Mouse (Mus musculus): ENCODE measurements at regions not wholly inside any gene's neighbourhood (a gene's known extent, or its start where the extent isn't known, plus 50 kb on each side); places are given as distances from the start of the nearest gene placed in this dataset.
A peak's percentile ranks its signal among the peaks of the same experiment; 100 is the strongest.

DNA sequence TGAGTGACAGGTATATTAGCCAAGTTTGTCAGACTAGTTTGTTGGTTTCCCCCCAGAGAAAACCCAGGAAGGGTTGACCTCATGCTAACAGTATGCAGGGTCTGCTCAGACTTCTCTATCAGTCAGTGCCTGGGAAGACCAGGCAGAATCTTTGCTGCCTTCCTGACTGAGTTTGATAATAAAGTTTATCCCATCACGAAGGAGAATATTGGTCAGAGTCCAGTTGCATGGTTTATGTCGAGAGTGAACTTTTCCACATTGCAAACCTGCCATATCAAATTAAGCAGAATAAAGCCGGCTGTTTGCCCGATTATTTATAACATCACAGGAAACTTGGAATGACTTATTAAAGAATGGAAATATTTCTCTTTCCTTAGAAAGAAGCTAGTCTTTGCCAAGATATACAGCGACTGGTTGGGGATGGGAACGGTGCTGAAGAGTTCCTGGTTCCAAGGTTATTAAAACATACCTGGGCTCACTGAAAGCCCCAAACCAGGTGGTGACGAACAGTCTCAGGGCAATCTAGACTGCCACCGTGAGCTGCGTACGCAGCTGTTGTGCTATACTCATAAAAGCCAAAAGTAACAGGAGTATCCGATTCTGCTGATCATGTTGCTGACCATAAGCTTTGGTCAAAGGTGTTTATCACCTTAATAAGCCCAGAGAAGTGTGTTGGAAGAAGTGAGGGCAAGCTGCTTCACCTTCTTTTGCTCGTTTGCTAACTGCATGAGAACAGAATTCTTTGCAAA lies 1536.7 kb upstream of the Flrt2 start:
- ATAC-seq (ENCODE audit: low TSS enrichment) = no peak

DNA sequence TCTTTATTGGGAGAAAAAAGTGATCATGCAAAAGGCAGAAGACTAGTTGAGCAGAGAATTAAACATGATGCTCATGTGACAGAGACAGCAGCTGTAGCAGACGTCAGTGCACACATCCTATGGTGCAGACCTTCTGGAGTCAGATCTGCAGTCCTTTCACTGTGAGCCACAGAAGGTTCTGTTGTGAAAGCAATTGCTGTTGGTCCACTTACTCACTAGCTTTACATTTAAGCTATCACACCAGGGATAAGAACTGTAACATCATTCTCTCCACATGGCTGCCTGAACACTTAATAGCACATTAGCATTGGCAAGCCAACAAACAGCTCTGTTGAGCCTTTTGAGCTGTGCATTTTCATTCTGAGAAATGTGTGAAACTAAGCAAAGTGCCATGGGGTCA lies 1509.7 kb upstream of the Flrt2 start:
- no peak for ATAC-seq (ENCODE audit: low TSS enrichment)

DNA sequence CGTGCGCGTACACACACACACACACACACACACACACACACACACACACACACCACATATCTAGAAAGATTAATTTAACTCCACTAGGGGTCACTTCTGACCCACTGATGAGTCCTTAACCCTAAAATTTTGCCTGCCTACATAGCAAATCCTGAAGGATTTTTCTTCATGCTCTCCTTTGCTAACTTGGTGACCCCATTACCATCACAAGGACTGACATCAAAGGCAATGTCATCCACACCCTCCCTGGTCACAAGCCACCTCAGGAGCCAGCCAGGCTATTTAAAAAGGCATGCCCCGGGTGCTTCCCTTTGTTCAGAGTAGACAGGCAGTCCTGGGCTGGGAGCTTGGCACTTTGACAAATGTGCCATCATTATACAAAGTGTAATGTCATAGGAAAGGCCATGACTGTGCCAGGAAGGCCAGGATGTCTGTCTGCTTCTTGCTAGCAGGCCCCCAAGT lies 1501.4 kb upstream of the Flrt2 start:
- no peak for ATAC-seq (ENCODE audit: low TSS enrichment)

DNA sequence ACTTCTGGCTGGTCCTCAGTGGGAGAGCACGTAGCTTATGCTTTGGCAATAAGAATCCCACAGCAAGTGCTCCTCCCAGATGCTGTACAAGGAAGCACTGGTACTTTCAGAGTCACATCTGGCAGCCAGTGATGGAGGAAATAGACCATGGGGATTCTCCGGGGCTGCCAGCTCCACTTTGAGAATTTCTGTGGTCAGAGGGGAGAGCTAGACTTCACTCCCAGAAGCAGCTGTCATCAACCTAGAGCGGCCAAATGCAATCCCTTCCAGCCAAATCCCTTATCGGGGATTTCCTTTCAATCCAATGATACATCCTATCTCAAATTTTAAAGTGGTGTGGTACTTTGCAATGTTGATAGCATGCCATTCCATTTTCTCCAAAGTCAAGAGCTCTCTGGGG lies 1474.1 kb upstream of the Flrt2 start:
- no peak for ATAC-seq (ENCODE audit: low TSS enrichment)

DNA sequence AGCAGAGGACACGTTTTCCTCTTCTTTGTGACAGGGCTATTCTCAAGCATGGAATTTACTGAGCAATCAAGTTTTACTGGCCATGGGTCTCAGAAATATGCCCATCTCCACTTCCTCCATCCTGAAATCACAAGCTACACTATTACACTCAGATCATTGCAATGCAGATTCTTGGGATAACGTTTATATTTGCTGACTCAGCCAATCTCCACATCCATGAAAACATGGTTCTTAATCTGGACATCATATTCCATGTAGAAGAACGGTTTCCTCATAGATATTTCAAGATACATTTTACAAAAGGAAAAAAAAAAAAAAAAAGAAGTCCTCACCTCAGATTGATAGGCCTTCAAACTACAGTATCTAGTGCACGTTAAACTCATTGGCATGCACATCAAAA lies 1462.1 kb upstream of the Flrt2 start:
- ATAC-seq (ENCODE audit: low TSS enrichment) = no peak

DNA sequence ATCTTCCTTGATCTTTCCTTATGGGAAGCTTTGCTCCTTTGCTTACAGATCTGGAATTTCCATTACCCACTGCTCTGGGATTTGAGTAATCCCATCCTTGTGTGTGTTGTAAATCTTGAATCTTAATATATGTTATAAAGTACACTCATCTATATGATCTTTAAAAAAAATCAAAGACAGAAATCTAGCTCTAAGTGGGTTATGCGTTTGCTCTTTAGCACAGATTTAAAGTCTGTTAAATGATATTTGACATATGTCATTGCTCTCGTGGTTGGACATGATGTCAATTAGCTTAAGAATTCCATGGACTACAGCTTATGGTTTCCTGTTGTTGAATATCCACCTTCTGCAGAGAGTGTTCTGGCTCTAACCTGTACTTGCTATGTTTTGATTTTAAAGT lies 1446.7 kb upstream of the Flrt2 start:
- no peak for ATAC-seq (ENCODE audit: low TSS enrichment)

DNA sequence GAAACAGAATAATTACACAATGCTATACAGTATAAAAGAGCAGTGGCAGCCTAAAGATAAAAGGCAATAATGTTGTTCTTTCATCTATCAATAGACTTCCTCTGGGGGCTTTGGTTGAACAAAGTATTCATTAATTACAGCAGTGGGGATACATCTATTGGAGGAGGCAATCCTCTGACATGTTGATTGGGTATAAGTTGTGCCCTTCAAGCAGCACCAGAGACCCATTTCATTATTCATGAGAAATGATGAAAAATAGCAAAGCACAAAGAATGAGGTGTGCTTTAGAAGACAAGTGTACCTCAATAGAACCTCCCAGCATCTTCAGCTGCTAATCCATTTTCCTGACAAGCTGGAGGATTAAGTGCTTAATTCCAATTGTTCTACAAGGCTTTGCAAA lies 1444.7 kb upstream of the Flrt2 start:
- ATAC-seq (ENCODE audit: low TSS enrichment) = no peak

DNA sequence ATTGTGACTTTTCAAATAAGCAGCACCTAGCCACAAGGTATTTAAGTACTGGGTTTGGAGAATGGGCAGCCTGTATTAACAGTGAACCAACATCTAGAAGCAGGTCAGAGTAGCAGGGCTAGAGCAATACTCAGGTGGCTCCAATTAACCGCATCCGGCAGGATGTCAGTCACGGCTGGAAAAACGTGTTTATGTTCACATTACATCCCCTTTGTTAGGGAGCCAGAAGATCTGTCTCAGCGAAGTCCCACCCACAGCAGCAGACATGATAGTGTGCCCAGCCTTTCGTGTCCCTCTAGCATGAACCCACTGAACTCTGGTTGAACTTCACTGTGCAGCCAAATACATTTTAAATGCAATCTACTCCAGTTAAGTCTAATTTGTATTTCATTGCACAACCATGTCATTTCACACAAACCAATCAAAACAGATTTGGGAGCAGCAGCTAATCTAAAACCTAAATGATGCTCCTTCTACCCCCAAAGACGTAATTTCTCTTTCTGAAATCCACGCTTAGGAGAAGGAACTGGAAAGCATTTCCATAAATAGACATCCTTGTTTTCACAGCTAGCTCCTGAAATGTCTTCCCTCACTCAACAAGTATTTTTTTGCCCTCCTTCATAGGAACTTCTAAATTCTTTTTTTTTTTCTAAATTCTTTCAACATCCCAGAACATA lies 1438.9 kb upstream of the Flrt2 start:
- ATAC-seq (ENCODE audit: low TSS enrichment) = no peak

DNA sequence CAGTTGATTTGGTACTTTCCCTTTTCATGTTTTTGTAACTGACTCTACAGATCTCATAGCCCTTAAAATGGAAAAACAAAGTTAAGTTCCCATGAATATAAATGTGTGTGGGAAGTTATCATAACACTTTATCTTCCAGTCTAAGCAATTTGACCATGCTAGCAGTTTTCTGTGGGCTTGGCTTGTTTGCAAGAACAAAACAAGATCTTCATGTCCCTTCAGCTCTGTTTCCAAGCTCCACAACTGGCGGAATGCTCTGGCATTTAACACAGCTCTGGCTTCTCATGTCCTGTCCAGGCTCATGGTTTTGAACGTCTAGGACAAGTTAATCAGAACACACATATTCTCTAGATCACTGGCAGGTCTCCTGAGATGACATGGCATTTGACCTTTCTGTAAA lies 1411.1 kb upstream of the Flrt2 start:
- peak; percentile 41 for ATAC-seq (ENCODE audit: low TSS enrichment)

DNA sequence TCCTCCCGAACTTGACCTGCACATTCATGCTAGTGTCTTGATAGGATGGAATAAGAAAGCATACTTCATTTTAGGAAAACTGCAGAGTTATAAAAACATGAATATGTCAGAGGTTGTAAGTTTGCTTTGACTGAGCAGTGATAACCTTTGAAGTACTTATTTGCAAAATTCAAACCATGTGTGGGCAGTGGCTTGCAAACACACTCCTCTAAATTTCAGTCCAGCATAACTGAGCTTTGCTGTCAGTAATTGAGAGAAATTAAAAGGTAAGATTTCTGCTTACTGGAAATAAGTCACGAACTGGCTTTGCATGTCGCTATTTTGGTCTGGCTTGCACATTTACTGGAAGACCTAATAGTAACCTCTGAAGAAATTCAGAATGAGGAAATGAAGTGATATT lies 1409.1 kb upstream of the Flrt2 start:
- ATAC-seq (ENCODE audit: low TSS enrichment) = no peak

DNA sequence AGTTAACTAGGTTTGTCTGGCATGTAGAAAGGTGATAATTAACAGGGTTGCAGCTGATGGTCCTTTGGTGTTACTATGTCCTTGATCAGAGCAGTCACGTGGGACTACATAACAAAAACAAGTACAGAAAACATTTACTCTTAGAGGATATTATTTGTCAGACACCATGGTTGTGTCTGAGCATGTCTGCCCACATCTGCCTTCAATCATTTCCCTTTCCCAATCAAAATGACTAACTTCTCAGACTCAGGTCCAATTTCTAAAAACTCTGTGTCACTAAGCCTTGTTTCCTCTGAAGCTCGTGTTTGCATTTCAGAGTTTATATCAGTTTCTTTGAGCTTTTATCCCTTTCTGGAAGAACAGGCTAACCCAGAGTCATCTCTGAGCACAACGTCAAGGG lies 1408.5 kb upstream of the Flrt2 start:
- no peak for ATAC-seq (ENCODE audit: low TSS enrichment)

DNA sequence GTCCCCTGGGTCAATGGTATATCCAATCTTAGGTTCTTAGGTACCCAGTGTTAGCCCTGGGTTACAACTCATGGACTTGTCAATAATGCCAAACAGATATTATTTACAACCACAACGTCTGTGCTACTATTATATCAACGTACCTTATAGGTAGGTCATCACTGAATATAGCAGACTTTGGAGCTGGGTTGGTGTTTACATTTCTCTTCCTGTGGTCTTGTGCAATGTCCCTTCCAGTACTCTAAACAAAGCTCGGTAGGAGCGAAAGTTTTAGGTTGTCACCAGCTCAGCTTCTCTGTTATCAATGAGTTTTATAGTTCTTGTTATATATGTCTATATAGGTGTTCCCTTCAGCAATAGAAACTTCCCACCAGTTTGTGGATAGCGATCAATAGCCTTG lies 1394.2 kb upstream of the Flrt2 start:
- no peak for ATAC-seq (ENCODE audit: low TSS enrichment)

DNA sequence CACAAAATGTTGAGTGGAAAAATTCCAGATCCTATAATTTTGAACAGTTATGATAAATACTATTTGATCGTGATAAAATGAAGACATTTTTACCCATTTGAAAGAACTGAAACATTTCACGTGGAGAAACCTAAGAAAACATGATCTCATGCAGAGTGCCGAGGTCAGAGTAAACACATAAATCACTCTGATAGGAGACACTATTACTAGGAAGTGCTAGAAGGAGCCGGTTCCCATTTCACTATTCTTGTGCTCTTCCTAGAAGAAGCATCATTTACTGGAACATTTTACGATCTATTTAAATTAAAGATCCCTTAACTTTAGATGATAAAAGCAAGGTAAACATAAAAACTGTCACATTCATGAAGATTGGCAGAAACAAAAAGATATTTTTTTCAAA lies 1359.7 kb upstream of the Flrt2 start:
- no peak for ATAC-seq (ENCODE audit: low TSS enrichment)

DNA sequence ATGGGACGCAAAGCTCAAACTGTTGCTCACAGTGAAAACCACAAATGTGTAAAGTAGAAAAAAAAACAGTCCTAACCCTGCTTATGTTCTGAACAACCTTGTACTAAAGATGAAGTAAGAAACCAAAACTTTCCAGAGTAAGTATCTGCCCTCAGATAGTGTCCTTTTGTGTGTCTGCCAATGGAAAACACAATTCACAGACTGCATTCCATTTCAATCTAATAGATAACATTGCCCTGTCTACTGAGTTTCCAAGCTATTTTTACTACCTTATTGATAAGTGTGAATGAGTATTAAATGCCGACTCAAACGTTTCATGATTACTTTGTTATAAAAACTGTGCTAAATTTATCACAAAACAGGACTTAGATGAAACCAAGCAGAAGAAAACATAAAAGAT lies 1357.4 kb upstream of the Flrt2 start:
- ATAC-seq (ENCODE audit: low TSS enrichment) = no peak

DNA sequence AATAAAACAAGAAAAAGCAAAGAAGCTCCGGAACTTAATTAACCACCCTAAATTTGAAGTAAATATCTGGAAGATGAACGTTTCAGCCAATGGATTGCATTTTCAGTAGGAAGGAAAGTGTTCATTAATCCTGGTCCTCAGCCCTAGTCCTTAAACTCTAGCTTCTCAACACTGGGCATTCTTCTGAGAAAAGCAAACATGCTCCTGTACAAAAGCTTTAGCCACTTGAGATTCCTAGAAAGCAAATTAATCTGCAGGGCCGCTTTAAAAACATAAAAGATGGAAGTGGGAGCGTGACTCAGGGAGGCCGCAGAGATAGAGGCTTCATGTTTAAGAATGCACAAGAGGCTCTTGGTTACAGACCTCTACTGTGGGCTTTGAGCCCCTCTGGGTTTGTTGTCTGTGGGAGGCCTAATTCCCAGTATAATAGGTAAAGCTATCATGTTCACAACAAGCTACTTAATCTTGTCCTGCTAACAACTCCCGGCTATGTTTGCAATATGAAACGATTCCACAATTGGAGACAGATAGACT lies 1342.3 kb upstream of the Flrt2 start:
- ATAC-seq (ENCODE audit: low TSS enrichment) = no peak

DNA sequence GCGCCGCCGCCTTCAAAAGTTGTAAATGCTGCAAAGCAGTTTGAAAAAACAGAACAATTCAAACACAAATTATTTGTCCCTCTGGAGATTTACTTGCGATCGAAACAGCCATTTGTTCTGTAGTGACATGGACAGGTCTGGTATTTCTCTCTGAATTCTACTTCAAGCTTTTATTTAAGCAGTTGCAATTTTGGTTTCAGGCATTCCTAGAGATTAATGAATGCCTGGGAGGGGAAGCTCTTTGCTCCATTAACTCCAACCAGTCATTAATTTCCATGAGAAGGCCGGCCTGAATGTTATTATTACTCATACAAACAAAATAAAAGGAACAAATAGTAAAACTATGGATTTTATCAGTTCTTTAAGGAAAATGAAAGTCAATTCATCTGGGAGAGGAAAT lies 1327.8 kb upstream of the Flrt2 start:
- ATAC-seq (ENCODE audit: low TSS enrichment) = no peak

DNA sequence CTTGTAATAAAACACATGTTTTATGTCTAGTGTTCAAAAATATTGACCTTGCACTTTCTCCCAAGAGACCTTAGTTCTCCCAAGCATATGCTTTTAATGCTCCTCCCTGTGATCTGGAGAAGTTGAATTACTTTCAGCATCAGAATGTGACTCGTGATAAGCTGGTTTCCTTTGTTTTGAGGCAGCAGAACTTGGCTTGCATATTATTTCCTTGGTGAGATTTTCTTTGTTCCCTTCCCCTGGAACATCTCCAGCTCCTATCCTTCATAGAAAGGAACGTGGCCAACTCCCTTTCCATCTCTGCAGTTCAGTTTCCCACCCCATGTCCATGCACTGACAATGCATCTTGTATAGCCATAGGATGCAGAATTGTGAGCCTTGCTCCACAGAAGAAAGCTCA lies 1292.0 kb upstream of the Flrt2 start:
- ATAC-seq (ENCODE audit: low TSS enrichment) = no peak

DNA sequence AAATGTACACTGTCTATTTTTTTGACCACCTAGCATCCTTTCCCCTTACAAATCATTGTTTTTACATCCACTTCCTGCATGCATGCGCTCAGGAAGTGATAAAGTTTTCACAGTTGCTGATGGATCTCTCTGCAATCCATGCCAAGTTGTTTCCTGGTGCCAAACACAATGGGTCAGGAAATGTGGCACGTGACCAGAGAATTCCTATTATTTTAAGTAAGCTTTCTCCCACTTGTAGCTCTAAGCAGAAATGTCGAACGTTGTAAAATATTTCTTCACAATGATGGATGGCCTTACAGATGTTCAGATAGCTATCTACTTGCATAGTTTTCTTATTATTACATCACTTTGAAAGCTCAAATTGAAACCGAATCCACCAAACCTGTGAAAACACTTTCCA lies 1271.1 kb upstream of the Flrt2 start:
- ATAC-seq (ENCODE audit: low TSS enrichment) = no peak

DNA sequence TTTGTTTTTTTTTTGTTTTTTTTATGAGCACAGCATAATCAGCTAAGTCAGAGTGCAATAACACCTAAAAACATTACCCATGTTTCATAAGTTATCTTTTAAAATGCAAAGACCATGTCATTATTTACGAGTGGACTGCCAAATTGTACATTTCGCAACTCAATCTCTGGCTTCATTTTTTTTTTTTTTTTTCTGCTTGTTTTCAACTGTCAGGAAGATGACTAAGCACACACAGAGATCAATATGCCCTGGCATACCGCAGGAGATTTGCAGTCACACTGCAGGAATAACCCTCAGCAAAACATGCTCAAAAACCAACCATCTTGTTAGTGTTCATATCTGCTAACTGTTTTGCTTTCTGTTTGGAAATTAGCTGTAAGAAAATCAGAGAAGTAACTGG lies 1270.3 kb upstream of the Flrt2 start:
- ATAC-seq (ENCODE audit: low TSS enrichment) = no peak

DNA sequence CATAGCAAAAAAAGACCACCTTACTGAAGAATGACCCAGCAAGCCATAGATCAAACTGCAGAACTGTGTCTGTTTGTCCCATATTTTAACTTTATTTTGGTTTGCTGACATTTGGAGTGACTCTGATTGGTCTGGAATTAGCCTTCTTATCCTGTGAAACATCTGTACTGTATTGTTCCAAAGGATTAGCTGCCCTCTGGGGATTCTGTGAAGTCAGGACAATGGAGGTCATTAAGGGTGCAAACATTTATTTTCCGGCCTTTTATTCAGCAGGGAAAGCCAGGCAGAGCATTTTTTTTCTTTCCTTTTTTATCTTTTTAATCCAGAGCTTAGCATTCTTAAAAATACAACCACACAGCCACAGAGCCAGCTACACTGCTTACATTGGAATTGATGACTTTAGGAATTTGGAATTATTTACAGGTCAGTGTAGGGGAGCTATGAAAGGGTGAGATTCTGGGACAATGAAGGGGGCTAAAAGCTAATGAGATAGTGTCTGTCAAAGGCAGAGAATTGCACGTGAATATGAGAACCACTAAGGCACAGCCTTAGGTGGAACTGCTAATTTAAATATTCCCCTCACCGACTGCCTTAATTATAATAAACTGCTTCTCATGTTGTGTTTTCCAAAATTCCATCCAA lies 1267.6 kb upstream of the Flrt2 start:
- no peak for ATAC-seq (ENCODE audit: low TSS enrichment)

DNA sequence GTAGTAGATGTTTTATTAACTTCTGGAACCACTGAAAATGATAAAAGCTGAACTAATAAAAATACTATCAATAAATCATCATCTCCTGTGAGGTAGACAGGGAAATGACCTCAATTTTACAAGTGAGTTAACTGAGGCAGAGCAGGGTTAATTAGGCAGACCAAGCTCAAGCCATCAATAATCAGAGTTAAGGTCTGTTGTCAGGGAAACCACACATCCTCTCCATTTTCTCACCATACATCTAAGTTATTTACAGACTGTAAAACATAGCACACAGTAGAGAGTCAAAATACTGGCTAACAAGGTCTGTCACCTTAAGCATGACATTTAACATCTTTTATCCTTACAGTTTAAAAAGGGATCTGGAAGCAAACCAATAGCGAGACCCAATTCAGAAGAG lies 1242.5 kb upstream of the Flrt2 start:
- ATAC-seq (ENCODE audit: low TSS enrichment) = no peak

DNA sequence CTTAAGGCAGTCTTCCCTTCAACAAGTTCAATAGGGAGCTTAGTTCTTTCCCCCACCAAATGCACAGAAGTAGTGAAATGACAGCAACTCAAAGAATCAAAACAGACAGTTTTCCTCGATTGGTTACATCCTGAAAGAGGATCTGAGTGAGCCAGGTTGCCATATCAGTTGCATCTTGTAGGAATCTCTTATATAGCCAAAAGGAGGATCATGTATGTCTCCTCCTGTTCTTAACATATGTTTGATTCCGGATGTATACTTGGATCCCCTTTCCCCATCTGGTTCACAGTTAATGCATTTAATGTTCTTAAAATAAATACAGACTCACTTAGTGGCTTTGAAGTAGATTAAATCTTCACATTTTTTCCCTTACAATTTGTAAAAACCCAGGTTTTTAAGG lies 1224.0 kb upstream of the Flrt2 start:
- ATAC-seq (ENCODE audit: low TSS enrichment) = no peak

DNA sequence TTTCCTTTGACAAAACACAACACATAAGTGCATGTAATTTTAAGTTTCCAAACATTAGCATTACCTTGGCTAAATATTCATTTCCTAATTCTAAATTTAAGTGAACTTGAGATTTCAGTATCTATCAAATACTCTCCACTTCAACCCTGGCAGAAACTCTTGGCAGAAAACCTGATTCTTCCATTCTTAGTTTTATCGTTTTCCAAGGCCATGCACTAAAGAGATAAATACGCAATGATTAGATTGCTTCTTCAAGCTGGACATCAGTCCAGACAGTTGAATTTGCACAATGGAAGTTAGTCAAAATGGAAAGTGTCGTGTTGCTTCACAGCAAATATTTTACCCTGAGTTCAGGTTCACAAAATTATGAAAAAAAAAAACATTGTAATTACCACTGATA lies 1223.4 kb upstream of the Flrt2 start:
- ATAC-seq (ENCODE audit: low TSS enrichment) = no peak
